Mouse (Mus musculus) MEL (cell line): ENCODE results near the gene Negr1.

Experiments used
- CTCF ChIP-seq, 3 experiments: IDR thresholded peaks in 2 of 3; conservative IDR thresholded peaks in 1 of 3; 2 replicates each; pipeline ENCODE4 v1.5.1; 2011 to 2012; ENCODE audit warnings: low read length in 3 of 3, low read depth in 2 of 3, mild to moderate bottlenecking in 2 of 3, improper control_type of control experiment in 1 of 3, inconsistent platforms in 1 of 3, mixed read lengths in 1 of 3, moderate library complexity in 1 of 3; ENCODE audit not compliant: control insufficient read depth in 1 of 3, insufficient read depth in 1 of 3, poor library complexity in 1 of 3, severe bottlenecking in 1 of 3
- E2F4 ChIP-seq: IDR thresholded peaks from 2 replicates; pipeline ENCODE4 v1.6.1; 2011; ENCODE audit warnings: low read depth, low read length, improper control_type of control experiment, borderline replicate concordance
- MAFK ChIP-seq: IDR thresholded peaks from 2 replicates; pipeline ENCODE4 v1.6.1; 2011; ENCODE audit warnings: low read depth, mild to moderate bottlenecking, low read length, improper control_type of control experiment, borderline replicate concordance
- MAZ ChIP-seq: IDR thresholded peaks from 2 replicates; pipeline ENCODE4 v1.6.1; 2012; ENCODE audit warnings: low read depth, mild to moderate bottlenecking, inconsistent platforms, low read length, improper control_type of control experiment
- POLR2A ChIP-seq, 2 experiments: IDR thresholded peaks; 2 replicates each; pipeline ENCODE4 v1.6.1; 2011 to 2012; ENCODE audit warnings: low read length in 2 of 2, mild to moderate bottlenecking in 2 of 2, control low read depth in 1 of 2, improper control_type of control experiment in 1 of 2, low read depth in 1 of 2, moderate library complexity in 1 of 2; ENCODE audit not compliant: control insufficient read depth in 1 of 2, insufficient read depth in 1 of 2, poor library complexity in 1 of 2
- POLR2AphosphoS2 ChIP-seq: IDR thresholded peaks from 2 replicates; pipeline ENCODE4 v1.6.1; 2011; ENCODE audit warnings: low read length, improper control_type of control experiment
- RAD21 ChIP-seq: IDR thresholded peaks from 2 replicates; pipeline ENCODE4 v1.6.1; 2011; ENCODE audit warnings: mild to moderate bottlenecking, low read depth, low read length, improper control_type of control experiment
- SMC3 ChIP-seq: IDR thresholded peaks from 2 replicates; pipeline ENCODE4 v1.6.1; 2011; ENCODE audit warnings: low read depth, low read length, improper control_type of control experiment
- TAL1 ChIP-seq: IDR thresholded peaks from 2 replicates; pipeline ENCODE4 v1.6.1; 2012; ENCODE audit warnings: mild to moderate bottlenecking, inconsistent platforms, low read length, moderate library complexity, mixed read lengths
- USF1 ChIP-seq: IDR thresholded peaks from 2 replicates; pipeline ENCODE4 v1.6.1; 2014; ENCODE audit warnings: low read depth, mild to moderate bottlenecking, inconsistent platforms, low read length, improper control_type of control experiment, moderate library complexity

- TF ChIP-seq USF1 (no peak), MAFK (no peak), SMC3 (no peak), MAZ (no peak), CTCF (IDR thresholded peaks at IDR 0.05 in 2 of 3, conservative IDR thresholded peaks at IDR 0.05 in 1 of 3; ENCODE audit: control insufficient read depth in 1 of 3, insufficient read depth in 1 of 3, low read depth in 2 of 3, low read length in 3 of 3, poor library complexity in 1 of 3, severe bottlenecking in 1 of 3) (no peak), TAL1 (no peak), POLR2AphosphoS2 (no peak), POLR2A (IDR thresholded peaks at IDR 0.05; ENCODE audit: control insufficient read depth in 1 of 2, insufficient read depth in 1 of 2, low read depth in 1 of 2, low read length in 2 of 2, poor library complexity in 1 of 2) (no peak), E2F4 (no peak), RAD21 (no peak)
Observed at GRCm38 (mm10) chr3:157082808-157083784, 521.5 kb downstream of the Negr1 start.
